Comparison of ENCODE assay signal across 8 mouse cellular contexts in genomic region chr3:116104866-116105647, GRCm38 (mm10). TPM values are rescaled to one million over a fixed set of nuclear protein-coding genes. Genes with fewer than 3 reads are reported as not detected.
DNase-seq lines count a peak whose midpoint lies in the region; ATAC-seq and TF ChIP-seq lines count a peak whose summit lies in the region.

No protein-coding gene starts in this region.

- peak; percentile 45 for DNase-seq in testis, postnatal 10 days (ENCODE audit: low spot score)
- no peak for DNase-seq in testis, postnatal 14 days (ENCODE audit: low spot score)
- peak; percentile 72 for DNase-seq in forebrain, embryonic 10.5 days (ENCODE audit: extremely low spot score, low spot score)
- DNase-seq in hindbrain, embryonic 14.5 days (ENCODE audit: low spot score): peak; percentile 82
- DNase-seq in left cerebral cortex, adult 2 months (ENCODE audit: extremely low spot score in 1 of 2, low spot score in 2 of 2): peak; percentile 29 to 36
- no peak for DNase-seq in c-Kit-positive CD71-positive TER-119-positive erythroid progenitor cells, embryonic 14.5 days (ENCODE audit: low spot score)
- no peak for DNase-seq in urinary bladder, postnatal 36 days (ENCODE audit: low spot score in 2 of 2)

- H3K27me3 ChIP-seq in forebrain, embryonic 10.5 days (ENCODE audit: poor library complexity, severe bottlenecking): no peaks in the 10 kb centered on the region
- H3K27me3 ChIP-seq in hindbrain, embryonic 14.5 days (ENCODE audit: control insufficient read depth, insufficient read depth, low read length): no peaks in the 10 kb centered on the region
- no peaks in the 10 kb centered on the region for H3K27me3 ChIP-seq in midbrain, embryonic 12.5 days

- peak overlapping the region; percentile 63 for H3K4me2 ChIP-seq in hindbrain, embryonic 14.5 days (replicated peaks)
- H3K4me2 ChIP-seq in midbrain, embryonic 12.5 days (replicated peaks): peak overlapping the region; percentile 51

- H3K4me1 ChIP-seq in forebrain, embryonic 10.5 days: peaks cover 29% of the 10 kb centered on the region
- H3K4me1 ChIP-seq in hindbrain, embryonic 14.5 days (replicated peaks; ENCODE audit: control insufficient read depth, insufficient read depth, low read length): peaks cover 4% of the 10 kb centered on the region; the same call in 1 of the 2 replicates
- H3K4me1 ChIP-seq in midbrain, embryonic 12.5 days: peaks cover 15% of the 10 kb centered on the region

- intact Hi-C loops in left cerebral cortex, adult 2 months (cut with DNase I): no loop called here

- ATAC-seq in hindbrain, embryonic 14.5 days (ENCODE audit: low FRiP score): peak; percentile 93
- ATAC-seq in midbrain, embryonic 12.5 days (ENCODE audit: low FRiP score, low read depth): peak; percentile 96

- no peaks in the 10 kb centered on the region; the same call in 1 of the 2 replicates for H3K36me3 ChIP-seq in forebrain, embryonic 10.5 days (replicated peaks)
- H3K36me3 ChIP-seq in hindbrain, embryonic 14.5 days (replicated peaks; ENCODE audit: control insufficient read depth, insufficient read depth): no peaks in the 10 kb centered on the region
- 0 out of 2 replicates have a peak, but pooled peaks cover 3% of the 10 kb centered on the region for H3K36me3 ChIP-seq in midbrain, embryonic 12.5 days

- peak overlapping the region; percentile 48 for H3K9ac ChIP-seq in hindbrain, embryonic 14.5 days
- H3K9ac ChIP-seq in midbrain, embryonic 12.5 days (replicated peaks): peak overlapping the region; percentile 41; the same call in 1 of the 2 replicates

- 13% methylated on average over 21 of the region's 21 CpGs for WGBS in forebrain, embryonic 10.5 days
- 6% methylated on average over 21 of the region's 21 CpGs for WGBS in hindbrain, embryonic 14.5 days
- 7% methylated on average over 21 of the region's 21 CpGs for WGBS in midbrain, embryonic 12.5 days

- no peaks in the 10 kb centered on the region for H3K9me3 ChIP-seq in forebrain, embryonic 10.5 days
- H3K9me3 ChIP-seq in hindbrain, embryonic 14.5 days (ENCODE audit: control insufficient read depth, low read length): no peaks in the 10 kb centered on the region
- no peaks in the 10 kb centered on the region for H3K9me3 ChIP-seq in midbrain, embryonic 12.5 days

- peak overlapping the region; percentile 71 for H3K27ac ChIP-seq in forebrain, embryonic 10.5 days
- peak overlapping the region; percentile 54; the same call in 1 of the 2 replicates for H3K27ac ChIP-seq in hindbrain, embryonic 14.5 days
- H3K27ac ChIP-seq in left cerebral cortex, adult 2 months: no peak overlapping the region
- H3K27ac ChIP-seq in midbrain, embryonic 12.5 days (replicated peaks): peak overlapping the region; percentile 60

- TF ChIP-seq CTCF in left cerebral cortex, adult 2 months (IDR thresholded peaks at IDR 0.05): no peak; the same call in 1 of the 2 replicates

- peak overlapping the region; percentile 45 for H3K4me3 ChIP-seq in forebrain, embryonic 10.5 days
- peak overlapping the region; percentile 29 for H3K4me3 ChIP-seq in hindbrain, embryonic 14.5 days (replicated peaks; ENCODE audit: low read length)
- H3K4me3 ChIP-seq in left cerebral cortex, adult 2 months: peak overlapping the region; percentile 20; the same call in 1 of the 2 replicates
- H3K4me3 ChIP-seq in midbrain, embryonic 12.5 days: peak overlapping the region; percentile 34

RNA-seq across cellular contexts. Expression of gene Vcam1, which starts 24.4 kb away (rescaled TPM):
- 20.6 and 24.6 TPM in 2 replicates for polyA plus RNA-seq in forebrain, embryonic 10.5 days (2016; fragmentation: Nextera tagmentation; extraction: Ambion mirVana)
- 36.9 and 41.5 TPM in 2 replicates for polyA plus RNA-seq in hindbrain, embryonic 14.5 days (2014; fragmentation: Nextera tagmentation; extraction: Ambion mirVana)
- total RNA-seq in left cerebral cortex, adult 2 months (2021): 10 to 100 TPM; 16.8 to 19.1 TPM
- polyA plus RNA-seq in midbrain, embryonic 12.5 days (2016; fragmentation: Nextera tagmentation; extraction: Ambion mirVana): 50.2 and 53.7 TPM in 2 replicates

Comparison
In these comparisons a context has a peak if more than half of its experiments do, and no peak if none do; other contexts are left out.
1. DNase-seq: peak in testis, postnatal 10 days (single experiment), forebrain, embryonic 10.5 days (single experiment), hindbrain, embryonic 14.5 days (single experiment) and left cerebral cortex, adult 2 months (2 of 2); none in testis, postnatal 14 days (single experiment), c-Kit-positive CD71-positive TER-119-positive erythroid progenitor cells, embryonic 14.5 days (single experiment) and urinary bladder, postnatal 36 days (0 of 2).
2. Peak in every context shown above with its lines, with median percentiles within 50 percentile points of each other: H3K4me3 ChIP-seq.